Mouse (Mus musculus) hindlimb bud, embryonic 11.5 days (tissue): ENCODE measurements at regions not wholly inside any gene's neighbourhood (a gene's known extent, or its start where the extent isn't known, plus 50 kb on each side); places are given as distances from the start of the nearest gene placed in this dataset.
"Not testable (repeated sequence)": the region's sequence is repeated elsewhere in the genome, so short reads cannot be mapped to it uniquely, and the experiment has no call there.

Experiments used
- DNase-seq: peaks from one replicate; pipeline ENCODE4 v3.0.0-alpha.2; 2012; ENCODE audit warnings: low read depth, low spot score; ENCODE audit errors: extremely low spot score

- no peak for DNase-seq
Measured at GRCm38 (mm10) chr6:66381279-66381934, 153.8 kb upstream of the Mad2l1 start.

GRCm38 (mm10) chr6:66382347-66383010 lies 152.7 kb upstream of the Mad2l1 start:
- no peak for DNase-seq

GRCm38 (mm10) chr6:66395147-66395546 lies 140.0 kb upstream of the Mad2l1 start:
- DNase-seq, result no peak

- no peak for DNase-seq
Measured at GRCm38 (mm10) chr6:66397411-66397810, 137.8 kb upstream of the Mad2l1 start.

- DNase-seq, result no peak
Measured at GRCm38 (mm10) chr6:66398674-66399073, 136.5 kb upstream of the Mad2l1 start.

- DNase-seq, result no peak
Measured at GRCm38 (mm10) chr6:66399091-66399755, 136.0 kb upstream of the Mad2l1 start.

- no peak for DNase-seq
Measured at GRCm38 (mm10) chr6:66401468-66401867, 133.7 kb upstream of the Mad2l1 start.

GRCm38 (mm10) chr6:66401868-66402440 lies 133.2 kb upstream of the Mad2l1 start:
- no peak for DNase-seq

- no peak for DNase-seq
Measured at GRCm38 (mm10) chr6:66414822-66415221, 120.4 kb upstream of the Mad2l1 start.

- DNase-seq, result no peak
Measured at GRCm38 (mm10) chr6:66419452-66420041, 115.6 kb upstream of the Mad2l1 start.

GRCm38 (mm10) chr6:66428370-66428769 lies 106.8 kb upstream of the Mad2l1 start:
- no peak for DNase-seq

GRCm38 (mm10) chr6:66450408-66450807 lies 84.8 kb upstream of the Mad2l1 start:
- not testable (repeated sequence) for DNase-seq

- DNase-seq, result no peak
Measured at GRCm38 (mm10) chr6:66458172-66458571, 77.0 kb upstream of the Mad2l1 start.

GRCm38 (mm10) chr6:66464540-66464939 lies 70.7 kb upstream of the Mad2l1 start:
- no peak for DNase-seq

- no peak for DNase-seq
Measured at GRCm38 (mm10) chr6:66465137-66465853, 69.9 kb upstream of the Mad2l1 start.

GRCm38 (mm10) chr6:66466757-66467156 lies 68.4 kb upstream of the Mad2l1 start:
- DNase-seq, result no peak

- DNase-seq, result no peak
Measured at GRCm38 (mm10) chr6:66470627-66471249, 64.5 kb upstream of the Mad2l1 start.

- no peak for DNase-seq
Measured at GRCm38 (mm10) chr6:66471786-66472185, 63.4 kb upstream of the Mad2l1 start.

- DNase-seq, result no peak
Measured at GRCm38 (mm10) chr6:66472697-66473096, 62.5 kb upstream of the Mad2l1 start.

GRCm38 (mm10) chr6:66477575-66477974 lies 57.6 kb upstream of the Mad2l1 start:
- no peak for DNase-seq
